Mouse (Mus musculus) gastrocnemius, adult 18-20 months (tissue): ENCODE measurements at regions not wholly inside any gene's neighbourhood (a gene's known extent, or its start where the extent isn't known, plus 50 kb on each side); places are given as distances from the start of the nearest gene placed in this dataset.
"Not testable (repeated sequence)": the region's sequence is repeated elsewhere in the genome, so short reads cannot be mapped to it uniquely, and the experiment has no call there.

ENCODE experiments used
- DNase-seq: peaks from one replicate; pipeline ENCODE4 v3.0.0; 2021; ENCODE audit warnings: low spot score

DNA sequence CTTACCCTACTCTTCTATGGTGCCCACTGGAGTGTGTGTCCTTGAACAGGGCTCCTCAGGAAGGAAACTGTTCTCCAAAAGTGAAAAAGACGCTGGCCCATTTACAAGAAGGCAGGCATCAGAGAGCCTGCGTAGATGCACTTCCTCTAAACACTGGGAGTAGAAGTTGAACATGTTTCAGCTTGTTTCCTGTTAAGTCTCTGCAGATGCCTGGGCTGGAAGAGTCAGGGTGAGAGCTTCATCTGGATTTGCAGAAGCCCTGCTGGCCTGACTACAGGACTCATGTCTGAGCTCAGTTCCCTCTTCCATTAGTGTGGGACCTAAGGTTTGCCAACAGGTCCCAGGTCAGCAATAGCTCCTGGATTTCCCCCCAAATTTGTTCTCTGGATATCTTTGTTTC is 54.7 kb upstream of the Nlrp1b start:
- no peak for DNase-seq

DNA sequence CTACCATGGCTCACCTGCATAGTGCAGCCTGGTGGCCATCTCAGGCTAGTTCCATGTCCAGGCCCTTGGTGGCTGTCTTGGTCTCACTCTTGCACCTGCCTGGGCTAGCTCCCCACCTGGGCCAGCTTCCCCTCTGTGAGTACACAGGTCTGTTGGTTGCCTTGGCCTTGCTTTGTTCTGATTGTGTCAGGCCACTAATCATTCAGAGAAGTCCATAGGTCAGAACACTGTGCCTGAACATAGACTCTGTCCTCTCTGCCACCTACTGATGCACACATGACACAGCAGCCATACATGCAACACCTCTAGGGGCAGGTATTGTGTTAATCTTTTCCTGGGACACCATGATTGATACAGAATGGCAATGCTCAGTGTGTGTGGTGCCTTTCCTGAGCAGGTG is 57.7 kb upstream of the Nlrp1b start:
- DNase-seq, result not testable (repeated sequence)

DNA sequence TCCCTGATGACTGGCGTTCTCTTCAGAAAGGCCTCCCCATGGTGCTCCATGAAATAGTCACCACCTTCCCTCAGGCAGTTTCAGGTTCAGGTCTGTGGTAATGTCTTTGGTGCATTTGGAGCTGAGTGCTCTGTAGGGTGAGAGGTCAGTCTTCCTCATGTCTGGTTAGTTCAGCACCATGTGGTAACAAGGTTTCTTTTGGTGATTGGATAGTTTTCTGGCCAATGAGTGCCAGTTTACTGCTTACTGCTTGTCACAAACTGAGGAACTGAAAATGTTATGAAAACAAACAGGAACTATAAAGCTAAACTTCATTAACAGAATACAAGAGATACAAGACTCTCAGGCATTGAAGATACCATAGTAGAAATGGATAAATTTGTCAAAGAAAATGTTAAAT is 59.0 kb upstream of the Nlrp1b start:
- no peak for DNase-seq

DNA sequence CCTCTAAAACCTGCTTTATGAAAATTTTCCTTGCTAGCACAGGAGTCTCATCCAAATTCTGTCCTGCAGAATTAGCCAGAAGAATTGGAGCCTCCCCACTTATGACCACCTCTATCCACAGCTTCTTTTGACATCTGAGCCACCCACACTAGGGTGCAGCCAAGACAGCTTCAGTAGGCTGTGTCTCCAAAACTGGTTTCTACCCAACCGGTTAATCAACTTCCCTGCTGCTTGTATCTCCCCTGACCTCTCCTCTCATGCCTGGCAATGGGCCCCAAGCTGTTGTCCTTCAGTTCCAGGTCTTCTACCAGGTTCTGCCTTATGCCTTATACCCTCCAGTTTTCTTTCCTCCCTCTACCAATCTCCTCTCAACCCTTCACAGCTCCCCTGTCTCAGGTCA is 68.9 kb upstream of the Nlrp1b start:
- DNase-seq, result no peak

DNA sequence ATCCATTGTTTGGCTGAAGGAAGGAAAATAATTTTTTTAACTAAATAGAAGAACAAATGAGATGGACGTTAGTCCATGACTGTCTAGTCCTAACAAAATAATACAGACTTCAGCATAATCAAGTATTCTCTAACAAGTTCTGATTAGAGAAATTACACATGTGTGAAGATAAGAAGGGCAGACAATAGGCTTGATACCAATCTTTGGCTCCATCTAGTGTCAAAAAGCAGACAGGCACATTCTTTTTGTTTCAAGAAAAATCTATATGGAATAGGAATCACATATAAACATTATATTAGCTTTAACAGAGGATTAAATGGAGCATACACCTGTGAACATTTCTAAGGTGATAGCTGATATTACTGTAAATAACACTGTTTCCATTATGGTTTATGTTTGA is 92.9 kb upstream of the Nlrp1b start:
- no peak for DNase-seq

DNA sequence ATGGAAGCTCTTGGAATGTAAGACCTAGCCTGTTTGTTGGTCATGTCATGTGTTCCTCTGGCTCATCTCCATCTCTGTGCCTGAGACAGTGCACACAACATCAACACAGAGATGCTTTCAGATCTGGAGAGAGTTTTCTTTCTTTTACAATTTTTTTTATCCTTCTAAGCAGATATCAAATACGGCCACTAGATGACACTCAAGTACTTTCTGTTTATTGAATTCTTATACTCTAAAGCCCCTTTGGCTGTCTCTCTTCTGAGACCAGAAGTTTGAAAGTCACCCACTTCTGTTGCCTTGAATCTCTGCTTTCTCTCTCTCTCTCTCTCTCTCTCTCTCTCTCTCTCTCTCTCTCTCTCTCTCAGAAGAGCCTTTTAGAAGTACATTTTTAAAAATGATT is 106.9 kb upstream of the Nlrp1b start:
- DNase-seq, result no peak

DNA sequence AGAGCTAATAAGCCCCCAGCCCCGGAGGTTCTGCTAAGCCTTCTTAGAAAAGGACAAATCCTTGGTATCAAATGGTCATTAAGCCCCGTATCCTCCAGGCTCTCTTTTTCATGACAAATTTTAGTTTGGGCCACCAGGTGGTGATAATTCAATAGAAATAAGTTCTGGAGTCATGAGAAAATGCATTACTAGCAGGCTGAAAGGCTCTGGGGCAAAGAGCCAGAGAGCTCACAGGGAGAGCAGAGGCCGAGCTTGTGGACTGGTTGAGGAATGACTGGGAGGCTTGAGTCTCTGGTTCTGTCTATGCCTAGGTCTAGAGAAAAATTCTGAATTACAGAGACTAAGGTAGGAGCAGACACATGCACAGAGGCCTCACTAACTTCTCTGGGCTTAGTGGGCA is 115.5 kb upstream of the Nlrp1b start:
- no peak for DNase-seq

DNA sequence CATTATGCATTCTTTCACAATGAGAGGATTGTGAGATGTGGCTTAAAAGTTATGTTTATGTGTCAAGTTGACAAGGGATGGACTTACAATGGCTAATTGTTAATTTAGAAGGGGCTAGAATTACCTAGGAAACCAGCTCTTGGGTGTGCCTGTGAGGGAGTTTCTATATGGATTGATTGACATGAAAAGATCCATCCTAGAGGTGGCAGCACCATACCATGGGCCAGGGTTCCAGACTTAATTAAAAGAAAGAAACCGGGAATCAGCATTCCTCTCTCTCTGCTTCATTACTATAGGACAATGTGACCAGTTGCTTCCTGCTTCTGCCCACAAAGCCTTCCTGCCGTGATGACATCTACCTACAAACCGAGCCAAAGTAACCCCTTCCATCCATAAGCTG is 126.6 kb upstream of the Nlrp1b start:
- no peak for DNase-seq

DNA sequence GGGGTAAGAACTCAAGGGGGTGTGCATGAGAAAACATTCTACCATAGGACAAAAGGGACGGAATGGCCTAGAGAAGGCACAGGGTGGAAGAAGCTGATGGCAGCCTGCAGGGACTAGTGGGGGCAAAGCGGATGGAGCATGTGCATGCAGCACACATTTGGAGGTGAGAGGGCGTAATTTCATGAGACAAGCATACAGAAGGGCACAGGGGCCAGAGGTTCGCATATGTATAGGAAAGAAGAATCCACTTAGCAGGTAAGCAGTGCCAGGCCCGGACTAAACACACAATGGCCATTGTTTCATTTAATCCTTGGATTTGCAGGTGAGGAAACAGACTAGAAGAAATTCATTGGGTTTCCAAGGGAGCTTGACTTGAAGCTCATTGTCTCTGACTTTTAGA is 130.3 kb upstream of the Nlrp1b start:
- DNase-seq, result no peak

DNA sequence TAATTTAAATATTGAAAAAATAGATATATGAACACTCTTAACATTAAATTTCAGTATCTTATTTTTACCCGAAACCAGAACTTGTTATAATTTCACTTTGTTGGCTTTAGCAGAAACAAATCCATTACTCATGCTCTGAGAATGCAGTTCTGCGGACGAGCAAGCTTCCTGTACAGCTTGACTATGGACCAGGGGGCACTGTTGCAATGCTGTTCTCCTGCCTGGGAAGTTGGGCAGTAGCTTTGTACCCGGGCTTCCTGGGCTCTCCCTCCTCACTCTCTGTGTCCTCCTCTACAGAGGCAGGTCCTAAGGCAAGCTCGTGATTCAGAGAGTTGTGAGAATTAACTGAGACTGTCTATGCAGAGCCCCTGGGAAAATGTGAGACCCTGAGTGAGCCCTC is 141.3 kb upstream of the Nlrp1b start:
- DNase-seq, result no peak

DNA sequence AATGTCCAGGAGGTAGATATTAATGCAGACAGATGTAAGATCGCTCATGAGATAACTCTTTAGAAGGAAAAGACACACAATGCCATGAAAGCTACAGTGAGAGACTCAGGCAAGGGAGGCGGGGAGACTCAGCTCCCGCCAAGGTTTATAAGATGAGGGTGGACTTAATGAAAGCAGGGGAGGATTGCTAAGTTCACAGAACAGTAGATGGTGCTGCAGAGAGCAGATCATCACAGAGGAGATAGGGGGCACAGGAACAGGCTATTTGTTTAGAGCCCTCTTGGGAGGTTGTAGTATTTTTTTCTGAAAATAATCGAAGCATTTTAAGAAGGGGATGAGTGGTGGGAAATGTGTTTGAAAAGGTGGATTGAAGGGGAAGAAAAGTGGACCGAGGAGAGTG is 144.6 kb upstream of the Nlrp1b start:
- DNase-seq, result no peak

DNA sequence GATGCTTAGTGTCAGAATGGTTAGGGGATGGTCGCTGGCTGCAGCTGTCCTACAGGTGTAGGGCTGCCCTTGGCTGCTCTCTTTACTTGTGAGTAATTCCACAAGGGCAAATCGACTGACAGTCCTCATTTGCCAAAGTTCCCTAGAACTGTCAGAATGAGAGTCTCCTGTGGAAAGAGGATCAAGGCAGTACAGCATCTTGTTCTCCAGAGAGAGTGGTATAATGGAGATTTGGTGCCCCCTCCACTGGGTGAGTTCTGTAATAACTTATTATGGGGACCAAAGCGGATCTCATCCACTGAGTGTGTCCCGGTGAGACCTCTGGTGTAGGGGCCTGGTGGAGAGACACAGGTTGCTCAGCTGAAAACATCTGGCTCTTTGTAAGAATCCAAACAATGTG is 157.9 kb upstream of the Nlrp1b start:
- no peak for DNase-seq

DNA sequence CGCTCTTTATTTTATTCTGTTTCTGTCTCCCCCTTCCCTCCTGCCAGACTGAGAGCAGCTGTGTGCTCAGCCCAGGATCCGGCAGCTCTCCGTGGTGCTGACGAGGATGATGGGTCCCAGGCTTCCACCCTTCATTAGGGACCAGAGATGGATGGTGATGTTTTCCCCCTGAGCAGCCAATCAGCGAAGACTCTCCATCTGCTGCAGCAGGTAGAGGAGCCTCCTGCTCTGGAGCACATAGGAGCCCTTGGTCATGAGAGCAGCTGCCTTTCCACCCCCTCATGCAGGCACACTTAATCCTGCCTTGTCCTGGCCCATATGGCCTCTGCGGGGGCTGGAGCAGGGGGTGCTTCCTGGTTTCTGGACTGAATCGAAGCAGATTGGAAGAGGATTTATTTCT is 159.1 kb upstream of the Nlrp1b start:
- DNase-seq, result no peak

DNA sequence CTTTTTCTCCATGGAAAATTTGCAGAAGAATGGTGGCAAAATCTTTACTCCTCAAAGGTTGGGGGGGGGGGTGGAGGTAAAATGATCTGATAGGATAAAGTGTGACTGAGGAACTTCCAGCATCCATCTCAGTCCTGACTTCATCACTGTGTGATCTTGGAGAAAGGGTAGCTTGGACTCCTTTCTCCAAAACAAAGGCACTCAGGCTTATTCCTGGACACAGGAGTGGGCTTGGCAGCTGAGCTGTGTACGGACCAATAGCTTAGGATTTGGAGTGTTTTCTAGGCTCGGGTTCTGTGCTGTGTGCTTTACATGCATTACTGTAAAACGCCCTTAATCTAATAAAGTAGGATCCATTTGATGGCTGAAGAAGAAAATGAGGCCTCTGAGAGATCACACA is 159.6 kb upstream of the Nlrp1b start:
- DNase-seq, result no peak

DNA sequence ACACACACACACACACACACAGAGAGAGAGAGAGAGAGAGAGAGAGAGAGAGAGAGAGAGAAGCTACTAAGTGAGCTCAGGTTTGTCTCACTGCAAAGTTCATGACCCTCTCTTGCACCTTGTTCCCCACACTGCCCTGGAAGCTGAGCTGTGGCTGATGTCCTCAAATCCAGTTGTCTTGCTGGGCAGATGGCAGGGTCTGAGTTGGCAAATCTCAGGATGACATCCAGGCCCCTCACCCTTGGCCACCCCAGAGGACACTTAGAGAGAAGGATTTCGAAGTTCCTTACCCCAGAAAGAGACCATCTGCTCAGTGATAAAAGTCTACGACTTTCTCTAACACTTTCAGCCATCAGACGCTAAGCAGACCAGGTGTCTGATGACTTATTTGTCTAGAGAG is 160.1 kb upstream of the Nlrp1b start:
- no peak for DNase-seq

DNA sequence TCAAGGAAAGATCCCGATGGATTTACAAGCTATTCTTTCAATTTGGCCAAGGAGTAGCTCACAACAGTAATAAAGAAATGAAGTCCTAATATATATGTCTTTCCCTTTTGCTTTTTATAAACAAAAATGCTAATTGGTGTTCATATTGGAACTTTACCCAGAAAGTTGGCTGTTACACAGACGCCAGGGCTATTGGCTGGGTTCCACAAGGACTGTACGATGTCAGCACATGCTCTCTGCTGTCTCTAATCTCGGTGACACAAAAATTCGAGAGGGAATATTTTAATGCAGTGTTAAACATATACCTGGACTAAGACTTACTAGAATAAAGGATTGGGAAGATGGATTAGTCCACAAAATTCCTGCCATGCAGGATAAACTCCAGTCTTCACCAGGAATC is 162.9 kb upstream of the Nlrp1b start:
- no peak for DNase-seq

DNA sequence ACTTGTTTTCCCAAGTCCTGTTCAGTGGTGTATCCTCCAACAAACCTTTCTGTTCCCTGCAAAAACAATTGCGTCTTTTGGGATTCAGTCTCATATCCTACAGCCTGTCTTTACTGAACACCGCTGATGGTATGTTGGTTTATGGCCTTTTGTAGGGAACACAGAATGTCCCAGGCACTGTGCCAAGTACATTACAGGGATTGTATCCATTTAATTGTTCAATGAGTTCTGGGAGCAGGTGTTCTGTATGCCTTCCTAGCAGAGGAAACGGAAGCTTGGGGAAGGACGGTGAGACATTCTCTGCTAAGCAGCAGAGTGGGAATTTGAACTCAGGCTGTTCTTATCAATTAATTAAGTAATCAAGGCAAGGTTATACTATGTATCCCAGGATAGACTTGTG is 164.5 kb upstream of the Nlrp1b start:
- DNase-seq, result no peak

DNA sequence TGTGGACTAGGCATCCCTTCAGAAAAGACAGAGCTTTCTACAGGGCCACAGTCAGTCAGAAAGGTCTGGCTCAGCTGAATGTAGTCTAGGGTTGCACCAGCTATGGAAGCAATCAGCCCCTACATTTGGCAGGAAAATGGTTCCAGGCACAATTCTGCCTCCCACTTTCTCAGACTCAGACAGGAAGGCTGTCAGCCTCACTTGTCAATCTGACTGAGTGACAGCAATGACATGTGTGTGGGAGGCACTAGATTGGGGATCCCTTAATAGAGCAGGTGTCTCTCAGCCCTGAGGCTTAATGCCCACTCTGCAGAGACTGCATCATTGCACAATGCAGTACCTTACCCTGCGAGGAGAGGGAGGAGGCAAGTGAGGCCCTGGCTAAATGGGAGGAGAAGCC is 165.1 kb upstream of the Nlrp1b start:
- DNase-seq, result no peak

DNA sequence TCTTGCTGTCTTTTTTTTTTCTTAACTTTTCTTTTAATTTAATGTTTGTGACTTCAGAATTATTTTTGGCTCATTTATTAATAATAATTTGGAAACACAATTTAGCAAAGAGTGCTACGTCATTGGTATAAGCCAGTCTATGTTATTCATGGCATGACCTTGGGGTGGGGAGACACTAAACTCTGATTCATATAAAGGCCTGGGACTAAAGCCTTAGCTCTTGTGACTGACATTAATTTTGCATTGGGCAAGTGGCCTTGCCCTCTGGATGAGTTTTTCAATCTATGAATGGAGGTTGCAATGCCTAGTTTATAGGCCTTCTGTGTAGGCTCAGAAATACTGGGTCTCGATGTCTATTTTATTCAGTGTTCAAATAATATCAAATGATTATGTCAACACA is 169.8 kb upstream of the Nlrp1b start:
- no peak for DNase-seq

DNA sequence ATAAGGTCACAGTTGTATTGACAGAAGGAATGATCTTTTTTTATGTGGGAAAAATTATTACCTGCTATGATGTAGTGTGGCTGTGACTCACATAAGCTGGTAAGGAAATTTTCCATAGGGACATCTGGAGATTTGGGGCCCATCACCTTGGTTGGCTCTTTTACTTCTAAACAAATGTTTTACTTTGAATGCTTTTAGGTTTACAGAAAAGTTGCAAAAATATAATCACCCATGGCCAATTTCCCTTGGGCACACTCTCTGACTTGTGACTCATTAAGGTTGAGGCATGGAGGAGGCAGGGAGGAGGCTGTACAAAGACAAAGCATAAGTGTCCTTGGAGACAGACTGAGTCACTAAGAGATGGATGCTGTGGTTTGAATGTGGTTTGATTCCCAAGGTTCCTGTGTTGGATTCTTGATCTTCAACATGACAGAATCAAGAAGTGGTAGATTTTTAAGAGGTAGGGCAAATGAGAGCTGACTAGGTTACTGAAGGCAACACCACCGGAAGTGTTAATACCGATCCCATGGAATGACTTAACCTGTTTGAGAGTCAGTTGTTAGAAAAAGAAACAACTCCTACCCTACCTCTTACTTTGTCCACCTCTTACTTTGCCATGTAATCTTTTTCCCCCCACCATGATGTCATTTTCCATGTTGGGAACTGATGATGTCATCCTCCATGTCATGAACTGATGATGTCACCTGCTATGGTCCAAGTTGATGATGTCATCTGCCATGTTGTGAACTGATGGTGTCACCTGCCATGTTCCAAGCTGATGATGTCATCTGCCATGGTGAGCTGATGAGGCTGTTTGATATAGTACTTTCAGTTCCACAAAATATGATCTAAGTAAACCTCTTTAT is 171.1 kb upstream of the Nlrp1b start:
- DNase-seq, result no peak

DNA sequence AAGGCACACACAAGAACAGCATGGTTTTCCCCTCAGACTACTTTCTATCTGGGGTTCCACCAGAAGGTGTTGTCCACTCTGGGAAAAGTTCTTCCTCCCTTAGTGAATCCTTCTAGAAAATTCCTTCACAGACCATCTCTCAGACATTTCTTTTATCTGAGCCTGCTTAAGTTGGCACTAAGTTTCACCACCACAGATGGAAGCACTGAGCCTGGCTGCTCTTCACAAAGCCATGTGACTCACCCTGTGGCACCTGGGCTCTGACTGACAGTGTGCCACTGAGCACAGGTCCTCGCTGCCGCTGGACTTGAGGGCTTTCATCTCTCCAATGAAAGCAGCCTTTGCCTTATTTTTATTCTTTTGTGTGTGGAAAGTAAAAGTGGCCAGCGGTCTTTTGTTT is 173.8 kb upstream of the Nlrp1b start:
- DNase-seq, result no peak

DNA sequence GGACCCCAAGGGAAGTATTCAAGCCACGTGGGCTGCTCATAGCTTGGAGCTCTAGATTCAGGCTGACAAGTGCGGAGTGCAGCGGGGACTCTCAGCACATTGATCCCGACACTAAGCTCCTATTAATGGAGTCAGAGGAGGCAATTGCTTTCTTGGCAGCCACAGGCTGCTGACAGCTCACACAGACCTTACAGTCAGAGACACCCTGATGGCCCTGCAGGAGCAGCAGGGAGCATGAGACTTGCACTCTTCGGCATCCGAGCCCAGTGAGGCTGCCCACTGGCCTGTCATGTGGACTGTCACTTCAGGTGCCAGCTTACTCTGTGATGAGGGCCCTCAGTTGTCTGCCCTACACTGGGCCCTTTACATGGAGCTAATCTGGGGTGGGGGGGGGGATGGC is 176.5 kb upstream of the Nlrp1b start:
- no peak for DNase-seq

DNA sequence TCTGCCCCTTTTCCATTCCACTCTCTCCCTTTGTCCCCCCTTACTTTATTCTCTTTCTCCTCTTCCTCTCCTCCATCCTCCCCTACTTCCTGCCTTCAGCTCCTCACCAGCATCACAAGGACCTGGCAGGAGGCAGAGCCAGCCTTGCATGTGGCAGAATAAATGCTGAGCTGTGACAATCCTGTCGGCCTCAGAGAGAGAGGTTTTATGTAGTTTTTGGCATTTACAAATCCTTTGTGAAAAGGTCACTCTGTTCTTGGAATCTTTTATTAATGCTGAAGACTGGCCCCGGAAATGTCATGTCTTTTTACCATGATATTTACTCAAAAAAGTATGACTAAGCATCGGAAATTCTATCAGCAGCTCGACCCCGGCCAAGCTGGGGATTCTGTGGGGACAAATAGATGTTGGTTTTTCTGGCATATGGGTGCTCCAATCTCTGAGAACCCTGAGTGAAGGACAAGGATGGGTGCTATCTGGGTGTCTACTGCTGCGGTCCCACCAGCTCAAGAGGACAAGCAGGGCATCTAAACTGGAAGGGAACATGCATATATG is 178.8 kb upstream of the Nlrp1b start:
- no peak for DNase-seq

DNA sequence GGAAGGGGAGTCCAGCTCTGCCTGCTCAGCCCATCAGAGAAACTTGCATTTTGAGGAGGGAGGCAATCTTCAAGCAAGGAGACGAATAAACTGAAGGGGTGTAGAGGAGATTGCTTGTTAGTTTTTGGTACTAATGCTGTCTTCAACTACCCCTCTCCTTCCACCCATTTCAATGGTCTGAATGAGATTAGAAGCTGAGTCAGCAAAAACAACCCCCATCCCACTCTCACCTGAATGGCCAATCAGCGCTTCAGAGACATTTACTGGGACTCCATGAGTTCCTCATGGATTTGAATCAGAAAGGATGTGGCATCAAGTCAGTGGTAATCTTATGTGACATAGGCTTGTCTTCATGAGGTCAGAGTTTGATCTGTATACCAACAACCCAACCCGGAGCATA is 180.0 kb upstream of the Nlrp1b start:
- no peak for DNase-seq
